Mouse (Mus musculus): ENCODE results near the gene Krt88.

DNA sequence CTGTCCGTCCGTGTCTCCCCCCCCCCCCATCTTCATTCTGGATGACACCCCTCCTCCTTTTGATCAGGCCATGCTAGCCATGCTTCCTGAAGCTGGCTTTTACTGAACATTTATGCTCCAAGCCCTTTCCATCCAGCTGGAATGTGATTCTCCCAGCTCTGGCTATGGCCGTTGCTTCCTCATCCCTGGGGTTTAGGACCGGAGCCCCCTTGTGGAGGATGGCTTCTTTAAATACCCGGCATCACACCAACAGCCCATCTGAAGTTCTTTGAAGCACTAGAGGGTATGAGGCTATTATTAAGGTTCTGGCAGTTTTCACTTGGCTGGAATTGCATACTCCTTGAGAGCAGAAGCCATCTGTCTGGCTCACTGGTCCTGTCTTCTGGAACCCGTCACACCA is 26.6 kb upstream of the Krt88 start:
- TF ChIP-seq CTCF (IDR thresholded peaks at IDR 0.05; ENCODE audit: low read depth) (peak; percentile 52), EP300 (IDR thresholded peaks at IDR 0.05; ENCODE audit: low read depth) (no peak)

Measured in heart, postnatal 0 days (tissue).